Mouse (Mus musculus): ENCODE measurements around the gene Fbxo46. TPM values are rescaled to one million over a fixed set of nuclear protein-coding genes. Genes with fewer than 3 reads are reported as not detected.

Gene Fbxo46
- total and polyA plus RNA-seq, 3 experiments = 4.0 to 11.6 (median 6.1) TPM

DNA sequence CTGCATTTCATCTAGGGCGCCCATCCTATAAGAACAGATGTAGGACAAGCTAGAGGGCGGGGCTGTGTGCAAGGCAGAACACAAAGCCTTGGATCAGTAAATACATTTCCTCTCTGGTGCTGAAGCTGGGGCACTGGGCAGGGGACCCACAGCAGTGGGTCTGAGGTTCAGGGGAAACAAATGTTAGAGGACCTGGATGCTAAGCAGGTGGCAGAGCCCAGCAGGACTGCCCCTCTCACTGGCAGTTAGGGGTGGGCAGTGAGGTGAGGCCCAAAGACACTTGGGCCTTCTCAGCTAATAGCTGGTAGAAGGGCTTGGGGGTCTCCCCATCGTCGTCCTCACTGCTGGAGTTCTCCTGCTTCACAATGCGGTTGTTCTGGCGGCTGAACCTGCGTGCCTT is 20.8 kb upstream of the Fbxo46 start:
- no peak overlapping the region for H3K27ac ChIP-seq (ENCODE audit: insufficient read depth, low read depth)
- TF ChIP-seq RCOR1 (conservative IDR thresholded peaks at IDR 0.05; ENCODE audit: low read depth, low read length) = no peak
- TF ChIP-seq NRF1 (IDR thresholded peaks at IDR 0.05; ENCODE audit: low read depth, low read length) = no peak
- no peak for TF ChIP-seq ZMIZ1 (IDR thresholded peaks at IDR 0.05; ENCODE audit: low read depth, low read length)
- TF ChIP-seq RAD21 (IDR thresholded peaks at IDR 0.05; ENCODE audit: low read depth, low read length) = no peak
- TF ChIP-seq ZC3H11A (IDR thresholded peaks at IDR 0.05; ENCODE audit: low read depth, low read length) = no peak
- dilution Hi-C loops (cut with MboI; ENCODE audit: extremely low pct_ligation_motif_present, extremely low pct_unique_long_range_greater_than_20kb, low sequenced_read_pairs) (no loop called here), in situ Hi-C loops (cut with MboI; ENCODE audit: low pct_ligation_motif_present, low pct_unique_long_range_greater_than_20kb, low sequenced_read_pairs) (no loop called here)
- H3K79me2 ChIP-seq (replicated peaks; ENCODE audit: control insufficient read depth, extremely low read depth, insufficient read depth, poor library complexity, severe bottlenecking) = no peaks in the 10 kb centered on the region
- no peaks in the 10 kb centered on the region for H3K9me3 ChIP-seq (replicated peaks; ENCODE audit: low read length)
- H3K4me3 ChIP-seq (replicated peaks in 1 of 3; ENCODE audit: low read depth in 2 of 3, low read length in 2 of 3, poor library complexity in 1 of 3) = no peak overlapping the region
- H3K27me3 ChIP-seq (replicated peaks) = peaks cover 90% of the 10 kb centered on the region
- no peaks in the 10 kb centered on the region for H3K36me3 ChIP-seq (replicated peaks in 1 of 2; ENCODE audit: control insufficient read depth in 1 of 2, insufficient read depth in 1 of 2, low read length in 1 of 2)
- H3K4me1 ChIP-seq (ENCODE audit: control insufficient read depth in 1 of 2, insufficient read depth in 2 of 2) = peaks cover 3 to 17% of the 10 kb centered on the region in 2 experiments; a peak in 3 of 4 replicates
- no peak overlapping the region for H3K4me2 ChIP-seq (ENCODE audit: insufficient read depth, low read depth, poor library complexity, severe bottlenecking)
- DNase-seq (ENCODE audit: extremely low read depth) = no peak
- H3K9ac ChIP-seq (ENCODE audit: insufficient read depth, low read depth) = no peak overlapping the region

DNA sequence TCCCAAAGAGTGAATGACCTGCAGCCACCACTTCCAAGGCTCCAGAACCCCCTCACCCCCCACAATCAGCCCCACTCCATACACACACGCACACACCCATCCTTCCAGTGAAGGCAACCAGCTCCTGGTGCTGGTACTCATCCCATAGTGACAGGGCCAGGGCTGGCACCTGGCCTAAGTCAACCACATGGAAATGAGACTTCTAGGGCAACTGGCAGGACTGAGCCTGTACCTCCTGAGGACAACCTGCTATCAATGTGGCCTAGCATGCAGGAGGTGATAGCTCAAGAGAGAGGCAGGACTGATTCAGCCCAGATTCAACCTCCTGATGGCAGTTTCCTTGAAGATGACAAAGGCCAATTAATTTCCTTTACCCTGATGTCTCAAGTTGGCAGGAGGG is 19.4 kb upstream of the Fbxo46 start:
- H3K4me3 ChIP-seq (replicated peaks in 1 of 3; ENCODE audit: low read depth in 2 of 3, low read length in 2 of 3, poor library complexity in 1 of 3) = no peak overlapping the region
- dilution Hi-C loops (cut with MboI; ENCODE audit: extremely low pct_ligation_motif_present, extremely low pct_unique_long_range_greater_than_20kb, low sequenced_read_pairs) = no loop called here
- no peak overlapping the region for H3K4me2 ChIP-seq (ENCODE audit: insufficient read depth, low read depth, poor library complexity, severe bottlenecking)
- no peak overlapping the region for H3K27ac ChIP-seq (ENCODE audit: insufficient read depth, low read depth)
- no peak for DNase-seq (ENCODE audit: extremely low read depth)
- no peak overlapping the region for H3K9ac ChIP-seq (ENCODE audit: insufficient read depth, low read depth)
- in situ Hi-C loops (cut with MboI; ENCODE audit: low pct_ligation_motif_present, low pct_unique_long_range_greater_than_20kb, low sequenced_read_pairs) = no loop called here
- no peaks in the 10 kb centered on the region for H3K36me3 ChIP-seq (replicated peaks in 1 of 2; ENCODE audit: control insufficient read depth in 1 of 2, insufficient read depth in 1 of 2, low read length in 1 of 2)
- H3K27me3 ChIP-seq (replicated peaks) = peaks cover 97% of the 10 kb centered on the region
- peaks cover 5 to 21% of the 10 kb centered on the region in 2 experiments for H3K4me1 ChIP-seq (ENCODE audit: control insufficient read depth in 1 of 2, insufficient read depth in 2 of 2)
- no peak for TF ChIP-seq ETS1 (conservative IDR thresholded peaks at IDR 0.05; ENCODE audit: low read depth, low read length)
- TF ChIP-seq MYC (IDR thresholded peaks at IDR 0.05; ENCODE audit: low read depth, low read length) = no peak
- no peak for TF ChIP-seq NELFE (IDR thresholded peaks at IDR 0.05; ENCODE audit: low read depth, low read length)
- TF ChIP-seq JUND (conservative IDR thresholded peaks at IDR 0.05; ENCODE audit: low read depth, low read length) = no peak
- no peak for TF ChIP-seq CTCF (conservative IDR thresholded peaks at IDR 0.05 in 1 of 2, IDR thresholded peaks at IDR 0.05 in 1 of 2; ENCODE audit: low read depth in 2 of 2, low read length in 2 of 2)
- H3K9me3 ChIP-seq (replicated peaks; ENCODE audit: low read length) = no peaks in the 10 kb centered on the region
- H3K79me2 ChIP-seq (replicated peaks; ENCODE audit: control insufficient read depth, extremely low read depth, insufficient read depth, poor library complexity, severe bottlenecking) = no peaks in the 10 kb centered on the region

DNA sequence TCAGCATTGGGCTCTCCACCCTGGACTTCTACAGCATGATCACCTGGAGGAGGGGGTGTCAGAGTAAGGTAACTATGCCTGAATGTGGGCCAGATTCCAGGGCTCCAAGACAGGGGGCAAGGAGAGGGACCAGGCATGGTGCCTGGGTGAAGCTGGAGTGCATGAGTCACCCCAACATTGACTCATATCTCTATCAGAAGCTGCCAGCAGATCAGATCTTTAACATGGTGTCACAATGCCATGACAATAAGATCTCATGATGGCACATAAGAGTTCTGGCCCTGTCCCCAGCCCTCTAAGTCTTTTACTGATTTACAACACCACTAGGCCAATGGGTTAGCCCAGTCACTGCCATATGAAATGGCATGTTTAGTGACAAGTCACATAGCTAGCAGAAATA is 15.9 kb upstream of the Fbxo46 start:
- Histone ChIP-seq H3K27ac (ENCODE audit: insufficient read depth, low read depth) (no peak overlapping the region), H3K4me2 (ENCODE audit: insufficient read depth, low read depth, poor library complexity, severe bottlenecking) (no peak overlapping the region), H3K79me2 (replicated peaks; ENCODE audit: control insufficient read depth, extremely low read depth, insufficient read depth, poor library complexity, severe bottlenecking) (no peaks in the 10 kb centered on the region), H3K9me3 (replicated peaks; ENCODE audit: low read length) (no peaks in the 10 kb centered on the region), H3K9ac (ENCODE audit: insufficient read depth, low read depth) (no peak overlapping the region), H3K27me3 (replicated peaks) (peaks cover 92% of the 10 kb centered on the region), H3K36me3 (replicated peaks in 1 of 2; ENCODE audit: control insufficient read depth in 1 of 2, insufficient read depth in 1 of 2, low read length in 1 of 2) (no peaks in the 10 kb centered on the region), H3K4me1 (ENCODE audit: control insufficient read depth in 1 of 2, insufficient read depth in 2 of 2) (peaks cover 4 to 10% of the 10 kb centered on the region in 2 experiments), H3K4me3 (replicated peaks in 1 of 3; ENCODE audit: low read depth in 2 of 3, low read length in 2 of 3, poor library complexity in 1 of 3) (no peak overlapping the region)
- dilution Hi-C loops (cut with MboI; ENCODE audit: extremely low pct_ligation_motif_present, extremely low pct_unique_long_range_greater_than_20kb, low sequenced_read_pairs) = no loop called here
- TF ChIP-seq CHD1 (IDR thresholded peaks at IDR 0.05; ENCODE audit: low read depth, low read length) (no peak), MAZ (IDR thresholded peaks at IDR 0.05; ENCODE audit: low read depth, low read length) (no peak), MAX (IDR thresholded peaks at IDR 0.05; ENCODE audit: low read length) (no peak), JUN (IDR thresholded peaks at IDR 0.05; ENCODE audit: insufficient read depth, low read depth, low read length) (no peak), USF1 (IDR thresholded peaks at IDR 0.05; ENCODE audit: low read depth, low read length) (no peak), CTCF (conservative IDR thresholded peaks at IDR 0.05 in 1 of 2, IDR thresholded peaks at IDR 0.05 in 1 of 2; ENCODE audit: low read depth in 2 of 2, low read length in 2 of 2) (no peak), RCOR1 (conservative IDR thresholded peaks at IDR 0.05; ENCODE audit: low read depth, low read length) (no peak), HCFC1 (IDR thresholded peaks at IDR 0.05; ENCODE audit: low read depth, low read length) (no peak), GABPA (IDR thresholded peaks at IDR 0.05; ENCODE audit: insufficient replicate concordance, low read depth, low read length) (no peak), ETS1 (conservative IDR thresholded peaks at IDR 0.05; ENCODE audit: low read depth, low read length) (no peak), TCF12 (IDR thresholded peaks at IDR 0.05; ENCODE audit: low read depth, low read length) (no peak), NELFE (IDR thresholded peaks at IDR 0.05; ENCODE audit: low read depth, low read length) (no peak), TBP (conservative IDR thresholded peaks at IDR 0.05; ENCODE audit: low read depth, low read length) (no peak), SIN3A (IDR thresholded peaks at IDR 0.05; ENCODE audit: low read length) (no peak), IRF4 (IDR thresholded peaks at IDR 0.05; ENCODE audit: low read depth, low read length) (no peak), ZNF384 (IDR thresholded peaks at IDR 0.05; ENCODE audit: low read depth, low read length) (no peak), MYC (IDR thresholded peaks at IDR 0.05; ENCODE audit: low read depth, low read length) (no peak), JUND (conservative IDR thresholded peaks at IDR 0.05; ENCODE audit: low read depth, low read length) (no peak), RAD21 (IDR thresholded peaks at IDR 0.05; ENCODE audit: low read depth, low read length) (no peak), CHD2 (IDR thresholded peaks at IDR 0.05; ENCODE audit: low read length) (no peak)
- DNase-seq (ENCODE audit: extremely low read depth) = no peak
- in situ Hi-C loops (cut with MboI; ENCODE audit: low pct_ligation_motif_present, low pct_unique_long_range_greater_than_20kb, low sequenced_read_pairs) = no loop called here

All from CH12.LX (cell line).